Mouse (Mus musculus) heart, adult 18-20 months (tissue): ENCODE results near the gene Gm8439. TPM values are rescaled to one million over a fixed set of nuclear protein-coding genes. Genes with fewer than 3 reads are reported as not detected.
"Not testable (repeated sequence)": the region's sequence is repeated elsewhere in the genome, so short reads cannot be mapped to it uniquely, and the experiment has no call there.

Source experiments
- DNase-seq, 2 experiments: peaks; one replicate each; pipeline ENCODE4 v3.0.0; 2021 to 2022; ENCODE audit warnings: mixed read lengths in 1 of 2
- long read RNA-seq, 2 experiments: library from polyadenylated mRNA; stranded (forward); transcript quantifications; one replicate each; pipeline ENCODE4 v2.0.0; 2021
- total RNA-seq, 2 experiments: library from RNA; stranded (reverse); gene quantifications; 2 replicates each; pipeline ENCODE4 v1.2.3; 2021

Gm8439 gene
- not detected for total RNA-seq
- long read RNA-seq, experiment 1 = 0 reads
- long read RNA-seq, experiment 2 = 0 reads

- no peak for DNase-seq
These were observed at the start of gene Gm8439 for GRCm38 (mm10) chr4:120588445-120588844. TSS of gene Gm8439 (plus strand) at chr4:120588745.

DNA sequence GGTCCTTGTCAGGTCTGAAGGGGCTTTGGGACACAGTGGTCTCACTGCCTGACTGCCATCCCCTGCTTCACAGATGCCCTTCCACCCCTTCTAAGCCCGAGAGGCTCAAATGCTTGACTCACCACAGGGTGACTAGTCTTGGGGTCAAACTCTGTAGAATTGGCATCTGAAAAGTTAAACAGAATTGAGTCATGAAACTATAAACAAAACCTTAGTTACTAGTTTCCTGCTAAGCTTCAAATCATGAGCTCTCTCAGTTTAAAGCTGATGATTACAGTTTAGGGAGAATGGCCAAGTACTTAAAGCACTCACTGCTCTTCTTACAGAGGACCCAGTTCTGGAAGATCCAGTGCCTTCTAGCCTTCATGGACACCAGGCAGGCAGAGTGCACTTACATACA, 43.6 kb upstream of the Gm8439 start:
- no peak for DNase-seq

DNA sequence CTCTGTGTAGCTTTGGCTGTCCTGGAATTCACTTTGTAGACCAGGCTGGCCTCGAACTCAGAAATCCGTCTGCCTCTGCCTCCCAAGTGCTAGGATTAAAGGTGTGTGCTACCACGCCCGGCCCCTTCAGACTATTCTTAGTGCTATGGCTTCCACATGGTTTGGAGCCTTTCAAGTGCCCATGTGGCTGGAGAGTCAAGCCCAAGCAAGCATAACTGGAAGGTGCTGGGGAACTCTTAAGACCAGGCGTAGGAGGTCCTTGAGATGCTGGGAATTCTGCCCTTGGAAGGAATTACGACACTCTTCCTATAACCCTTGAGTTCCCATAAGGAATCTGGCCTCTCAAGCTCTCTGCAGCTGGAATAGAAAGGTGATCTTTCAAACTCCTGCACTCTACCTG, 32.0 kb upstream of the Gm8439 start:
- no peak for DNase-seq

- no peak for DNase-seq
These were observed 22.8 kb upstream of the Gm8439 start for GRCm38 (mm10) chr4:120565726-120566125.

DNA sequence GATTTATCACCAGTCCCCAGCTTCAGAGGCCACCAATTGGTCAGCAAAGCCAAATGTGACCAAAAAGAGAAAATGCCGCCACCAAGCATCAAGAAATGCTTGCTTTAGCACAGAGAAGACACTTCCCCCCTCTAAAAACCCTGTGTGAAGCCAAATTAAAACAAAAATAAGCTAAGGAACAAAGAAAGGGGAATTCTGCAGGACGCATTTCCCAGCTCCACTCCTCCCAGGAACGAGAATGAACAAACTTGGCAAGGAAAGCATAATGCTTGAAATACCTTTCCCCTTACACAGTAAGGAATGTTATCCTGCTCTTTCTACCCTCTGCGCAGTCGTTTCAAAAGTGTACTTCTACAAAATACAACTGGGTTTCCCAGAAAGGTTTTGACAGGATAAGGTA, 20.5 kb upstream of the Gm8439 start:
- DNase-seq = peak; percentile 37 to 53

DNA sequence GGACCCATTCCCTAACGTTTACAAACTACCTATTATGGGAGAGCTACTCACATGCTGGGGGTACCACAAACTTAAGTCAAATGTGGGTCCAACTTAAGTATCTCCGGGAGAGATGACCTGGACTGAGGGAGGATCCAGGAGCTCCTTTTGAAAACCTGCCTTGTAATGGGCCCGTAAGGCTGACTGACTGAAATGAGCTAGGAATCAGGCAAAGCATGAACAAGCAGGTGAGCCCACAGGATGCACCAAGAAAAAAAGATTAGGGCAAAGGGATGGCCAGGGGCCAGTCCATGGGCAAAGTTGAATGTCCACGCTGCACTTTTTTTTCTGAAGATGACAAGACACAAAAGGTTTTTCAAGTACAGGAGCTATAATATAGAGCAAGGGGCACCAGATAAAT, 19.5 kb upstream of the Gm8439 start:
- DNase-seq = peak in 1 of 2 experiments; percentile 43

DNA sequence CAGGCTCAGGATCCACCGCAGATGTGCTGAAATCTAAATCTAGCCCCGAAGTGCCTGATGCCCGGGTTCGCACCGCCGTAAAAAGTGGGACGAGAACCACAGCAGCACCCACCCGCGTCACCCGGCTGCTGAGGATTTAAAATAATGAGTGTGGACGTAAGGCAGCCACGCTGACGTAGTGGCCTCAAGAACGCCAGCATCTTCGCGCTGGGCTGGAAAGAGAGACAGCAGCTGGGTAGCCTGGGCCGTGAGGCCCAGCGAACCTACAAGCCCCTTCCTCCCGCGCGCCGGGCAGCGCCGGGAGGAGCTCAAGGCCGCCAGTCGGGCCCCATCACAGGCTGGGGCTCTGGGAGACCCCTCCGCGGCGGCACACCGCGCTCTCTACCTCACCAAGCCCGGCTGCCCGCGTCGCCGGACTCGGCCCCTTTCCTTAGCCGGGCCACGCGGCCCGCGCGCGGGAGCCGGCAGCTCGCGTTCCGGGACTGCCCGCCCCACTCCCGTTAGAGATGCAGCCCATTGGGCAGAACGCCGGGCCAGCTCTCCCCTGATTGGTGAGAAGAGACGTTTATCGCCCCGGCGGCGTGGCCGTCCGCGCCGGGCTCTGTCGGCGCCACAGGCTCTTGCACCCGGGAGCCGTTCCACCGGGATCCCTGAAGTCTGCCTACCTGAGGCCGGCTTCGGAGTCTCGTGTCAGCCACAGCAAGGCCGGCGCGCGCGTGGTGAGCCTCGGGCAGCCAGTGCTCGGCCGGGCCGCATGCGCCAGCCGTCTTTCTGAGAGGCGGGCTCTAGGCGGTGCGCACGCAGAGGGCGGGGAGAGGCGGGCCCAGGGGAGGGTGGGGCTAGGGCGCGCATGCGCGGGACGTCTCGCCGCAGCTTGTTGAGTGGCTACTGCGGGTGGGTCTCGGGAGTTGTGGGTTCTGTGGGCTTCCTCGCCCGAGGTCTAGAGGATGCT, 18.8 kb upstream of the Gm8439 start, which contains the start of gene Ctps:
TSS of gene Ctps (minus strand) at position 791 of the 952 bp plus-strand sequence.
- peak; percentile 96 to 97 for DNase-seq

GRCm38 (mm10) chr4:120570438-120571069, 18.0 kb upstream of the Gm8439 start:
- no peak for DNase-seq

GRCm38 (mm10) chr4:120571070-120571464, 17.5 kb upstream of the Gm8439 start:
- no peak for DNase-seq

DNA sequence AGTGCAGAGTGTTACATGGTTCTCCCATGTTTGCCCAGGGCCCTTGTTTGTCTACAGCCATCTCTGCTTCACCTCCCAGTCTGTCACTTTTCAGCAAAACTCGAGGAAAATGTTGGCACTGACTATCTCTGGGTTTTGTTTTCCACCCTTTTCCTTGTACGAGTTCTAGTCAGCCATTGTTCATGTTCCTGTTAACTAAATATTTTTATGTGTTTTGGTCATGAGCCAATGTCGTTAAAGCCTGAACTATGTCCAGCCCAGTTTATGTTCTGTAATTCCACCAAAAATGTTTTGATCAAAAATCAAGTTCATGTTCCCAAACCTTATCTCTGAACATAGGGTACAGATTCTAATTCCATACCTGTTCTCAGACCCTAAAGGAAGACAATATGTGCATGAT, 16.9 kb upstream of the Gm8439 start:
- no peak for DNase-seq

GRCm38 (mm10) chr4:120580894-120581293, 7.7 kb upstream of the Gm8439 start:
- DNase-seq = no peak

- no peak for DNase-seq
These were observed 6.8 kb upstream of the Gm8439 start for GRCm38 (mm10) chr4:120581711-120582110.

- DNase-seq = no peak
These were observed 1.6 kb upstream of the Gm8439 start for GRCm38 (mm10) chr4:120586986-120587385.

DNA sequence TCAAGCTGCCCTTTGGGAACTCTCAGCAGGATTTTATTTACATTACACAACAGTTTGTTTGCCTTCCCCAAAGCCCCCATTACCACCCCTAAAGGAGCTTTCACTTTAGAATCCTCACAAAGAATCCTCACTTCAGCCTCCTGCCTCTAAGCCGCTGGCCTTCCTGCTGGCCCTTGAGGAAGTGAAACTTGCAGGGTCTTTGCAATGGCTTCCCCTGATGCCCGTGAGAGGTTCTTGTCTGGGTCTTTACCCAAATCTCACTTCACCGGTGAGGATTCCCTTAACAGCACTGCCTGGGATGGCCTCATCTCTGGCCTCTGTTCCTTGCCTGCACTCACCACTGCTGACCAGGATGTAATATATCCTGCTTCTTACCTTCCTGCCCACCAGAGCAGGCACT, 525 bp downstream of the Gm8439 start:
- no peak for DNase-seq

- DNase-seq = peak; percentile 46 to 63
These were observed 1.4 kb downstream of the Gm8439 start for GRCm38 (mm10) chr4:120589815-120590422.

DNA sequence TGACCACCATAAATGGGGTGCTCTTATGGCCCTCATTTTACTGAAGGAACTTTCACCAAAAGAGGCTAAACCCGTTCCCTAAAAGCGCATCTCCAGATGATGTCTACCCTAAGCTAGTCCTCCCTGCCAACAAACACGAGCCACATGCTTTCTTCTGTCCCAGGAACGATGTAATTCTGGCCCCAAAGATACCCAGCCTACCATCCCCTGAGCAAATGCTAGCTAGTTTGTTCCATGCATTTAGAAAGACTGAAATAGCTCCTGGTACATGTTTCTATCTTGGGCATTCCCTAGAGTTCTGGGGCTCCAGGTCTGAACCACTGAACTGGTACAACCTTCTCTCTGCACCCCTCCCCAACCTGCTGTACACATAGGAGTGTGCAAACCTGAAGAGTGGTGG, 2.4 kb downstream of the Gm8439 start:
- DNase-seq = no peak

DNA sequence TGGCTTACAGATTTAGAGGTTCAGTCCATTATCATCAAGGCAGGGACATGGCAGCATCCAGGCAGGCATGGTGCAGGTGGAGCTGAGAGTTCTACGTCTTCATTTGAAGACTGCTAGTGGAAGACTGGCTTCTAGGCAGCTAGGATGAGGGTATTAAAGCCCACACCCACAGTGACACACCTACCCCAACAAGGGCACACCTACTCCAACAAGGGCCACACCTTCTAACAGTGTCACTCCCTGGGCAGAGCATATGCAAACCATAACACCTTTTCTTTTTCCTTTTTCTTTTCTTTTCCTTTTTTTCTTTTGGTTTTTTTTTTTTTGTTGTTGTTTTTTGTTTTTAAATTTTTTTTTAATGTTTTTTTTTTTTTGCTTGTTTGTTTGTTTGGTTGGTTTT, 7.7 kb downstream of the Gm8439 start:
- not testable (repeated sequence) for DNase-seq

DNA sequence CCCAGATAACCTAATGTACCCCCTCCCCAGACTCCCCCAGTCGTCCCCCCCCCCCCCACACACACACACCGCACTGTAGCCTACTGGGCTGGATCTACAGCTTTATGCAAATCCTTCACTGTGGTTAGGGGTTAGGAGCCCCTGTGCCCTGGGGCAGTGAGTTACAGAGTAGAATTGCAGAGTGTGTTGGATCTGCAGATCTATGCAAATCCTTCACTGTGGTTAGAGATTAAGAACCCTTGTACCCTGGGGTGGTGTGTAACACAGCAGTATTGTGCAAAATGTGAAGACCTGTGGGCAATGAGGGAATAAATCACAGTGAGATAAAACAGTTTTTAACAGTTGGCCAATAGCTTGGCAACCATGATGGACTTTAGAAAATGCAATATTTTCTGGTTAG, 10.4 kb downstream of the Gm8439 start:
- DNase-seq = no peak

GRCm38 (mm10) chr4:120601774-120602173, 13.2 kb downstream of the Gm8439 start:
- no peak for DNase-seq

DNA sequence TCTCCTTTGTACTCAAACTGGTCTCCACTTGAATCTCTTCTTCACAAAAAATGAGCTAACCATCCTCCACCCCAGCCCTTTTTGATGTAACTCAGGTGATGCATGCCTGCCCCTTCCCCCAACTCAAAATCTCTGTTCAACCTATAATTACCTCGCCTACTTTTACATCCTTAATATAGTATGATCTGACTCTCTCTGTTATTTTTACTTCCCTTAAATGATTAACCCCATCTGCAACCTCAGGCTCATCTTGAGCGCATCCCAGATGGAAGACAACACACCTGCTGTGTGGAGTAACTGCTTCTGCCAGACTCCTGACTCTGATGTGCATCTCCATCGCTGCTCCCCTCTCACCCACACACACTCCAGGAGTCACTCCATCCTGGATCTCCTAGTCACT, 14.1 kb downstream of the Gm8439 start:
- no peak for DNase-seq

GRCm38 (mm10) chr4:120606941-120607340, 18.4 kb downstream of the Gm8439 start:
- no peak for DNase-seq

DNA sequence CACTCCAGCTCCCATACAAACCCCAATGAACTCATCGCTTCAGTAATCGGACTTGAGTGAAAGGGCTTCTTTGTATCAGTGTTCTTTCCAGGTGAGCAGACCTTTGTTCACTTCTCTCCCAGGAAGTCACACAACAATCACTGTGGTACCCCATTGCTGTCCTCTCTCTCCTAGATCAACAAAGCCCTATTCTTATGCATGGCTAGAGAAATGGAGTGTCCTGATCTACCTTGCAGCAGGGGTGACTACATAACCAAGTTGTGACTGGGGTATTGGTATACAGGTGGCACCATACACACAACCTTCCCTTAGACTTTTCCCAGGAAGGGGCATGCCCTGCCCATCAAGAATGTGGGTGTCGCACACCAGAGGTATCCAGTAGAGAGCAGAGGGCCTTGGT, 22.5 kb downstream of the Gm8439 start:
- DNase-seq = no peak
